In genomic region chr4:22875392-22875791, GRCm38 (mm10) we compare ENCODE assay signal across 17 mouse cellular contexts.
"Had no signal": no experiment of that assay in that cellular context is flagged by ENCODE, and none has a peak within 500 bp of the region (broad histone marks: within the 10 kb centered on the region; RNA-seq: fewer than 3 reads in every experiment).

No protein-coding gene starts in this region.

- H3K36me3 ChIP-seq: neural tube, embryonic 13.5 days; neural tube, embryonic 15.5 days had no signal

- H3K4me1 ChIP-seq: neural tube, embryonic 13.5 days; neural tube, embryonic 15.5 days had no signal

- H3K9ac ChIP-seq: liver, embryonic 14.5 days; lung, embryonic 14.5 days; neural tube, embryonic 13.5 days; neural tube, embryonic 15.5 days had no signal

- H3K27me3 ChIP-seq: neural tube, embryonic 13.5 days; neural tube, embryonic 15.5 days had no signal

- H3K9me3 ChIP-seq: neural tube, embryonic 13.5 days; neural tube, embryonic 15.5 days had no signal

- H3K4me2 ChIP-seq: lung, embryonic 14.5 days; midbrain, embryonic 11.5 days; neural tube, embryonic 13.5 days; neural tube, embryonic 15.5 days had no signal

- DNase-seq: lung, adult 18-20 months; lung, embryonic 14.5 days; lung, postnatal 10 days; lung, postnatal 4 days; retina, postnatal 1 day; right cerebral cortex, adult 18-20 months; right cerebral cortex, postnatal 25 days; right cerebral cortex, postnatal 4 days; spleen, adult 18-20 months; thymus, adult 18-20 months; thymus, postnatal 14 days; thymus, postnatal 36 days had no signal

- H3K4me3 ChIP-seq: myocyte; neural tube, embryonic 13.5 days; neural tube, embryonic 15.5 days had no signal

- H3K27ac ChIP-seq: liver, embryonic 14.5 days; neural tube, embryonic 13.5 days; neural tube, embryonic 15.5 days had no signal
